Mouse (Mus musculus) gastrocnemius, adult 18-20 months (tissue): ENCODE results near the gene Ciart. TPM values are rescaled to one million over a fixed set of nuclear protein-coding genes. Genes with fewer than 3 reads are reported as not detected.
"Not testable (repeated sequence)": the region's sequence is repeated elsewhere in the genome, so short reads cannot be mapped to it uniquely, and the experiment has no call there.

Experiments used
- DNase-seq: peaks from one replicate; pipeline ENCODE4 v3.0.0; 2021; ENCODE audit warnings: low spot score
- total RNA-seq, 2 experiments: library from RNA; stranded (reverse); gene quantifications; 2 replicates each; pipeline ENCODE4 v1.2.3; 2021

Gene Ciart
- total RNA-seq, 2 experiments from 2014 or later = 3.5 to 6.3 TPM

DNA sequence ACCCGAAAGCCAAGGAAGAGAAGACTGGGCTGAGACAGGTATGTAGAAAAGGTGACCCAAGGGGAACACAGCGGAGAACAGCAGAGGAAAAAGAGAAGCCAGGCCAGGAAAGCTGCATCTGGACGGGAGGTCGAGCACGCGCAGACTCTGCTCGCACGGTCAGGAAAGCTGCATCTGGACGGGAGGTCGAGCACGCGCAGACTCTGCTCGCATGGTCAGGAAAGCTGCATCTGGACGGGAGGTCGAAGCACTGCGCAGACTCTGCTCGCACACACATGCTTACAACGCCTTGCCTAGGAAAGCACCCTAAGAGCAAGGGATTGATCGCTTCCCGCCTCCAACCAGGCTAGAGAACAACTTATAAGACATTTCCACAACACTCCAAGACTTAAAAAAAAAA is 16.5 kb downstream of the Ciart start:
- no peak for DNase-seq

DNA sequence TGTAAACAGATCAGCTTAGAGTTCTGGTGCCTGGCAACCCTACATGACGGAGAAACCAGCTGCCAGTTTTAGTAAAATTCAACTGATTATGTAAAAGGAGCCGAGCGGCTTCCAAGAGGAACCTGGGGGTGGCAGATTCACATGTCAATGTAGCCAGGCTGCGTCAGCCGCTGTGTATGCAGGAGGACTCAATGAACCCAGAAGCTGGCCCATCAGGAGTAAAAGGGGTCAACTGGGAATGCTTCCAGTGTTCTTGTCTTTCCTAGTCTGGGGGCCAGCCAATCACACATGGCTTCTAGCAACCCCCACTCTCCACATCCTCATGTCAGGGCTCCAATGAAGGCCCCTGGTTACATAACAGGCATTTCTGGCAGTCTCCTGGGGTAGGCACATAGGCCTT is 17.0 kb downstream of the Ciart start:
- peak; percentile 16 for DNase-seq

DNA sequence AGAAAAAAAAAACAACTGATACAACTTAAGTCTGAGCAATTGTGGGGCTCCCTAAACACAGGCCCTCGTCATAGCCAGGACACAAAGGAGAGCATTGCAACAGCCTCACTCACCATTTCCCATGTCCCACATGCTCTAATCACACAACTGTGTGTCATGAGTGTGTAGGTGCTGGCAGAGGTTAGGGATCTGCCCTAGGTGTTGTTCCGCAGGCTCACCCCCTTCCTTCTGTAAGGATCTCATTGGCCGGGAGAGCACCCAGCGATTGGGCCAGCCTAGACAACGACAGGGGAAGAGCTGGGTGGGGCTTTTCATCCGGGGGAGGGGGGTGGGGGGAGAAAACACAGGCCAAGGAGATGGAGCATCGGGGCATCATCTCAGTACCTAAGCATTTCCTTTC is 18.5 kb downstream of the Ciart start:
- DNase-seq = no peak

DNA sequence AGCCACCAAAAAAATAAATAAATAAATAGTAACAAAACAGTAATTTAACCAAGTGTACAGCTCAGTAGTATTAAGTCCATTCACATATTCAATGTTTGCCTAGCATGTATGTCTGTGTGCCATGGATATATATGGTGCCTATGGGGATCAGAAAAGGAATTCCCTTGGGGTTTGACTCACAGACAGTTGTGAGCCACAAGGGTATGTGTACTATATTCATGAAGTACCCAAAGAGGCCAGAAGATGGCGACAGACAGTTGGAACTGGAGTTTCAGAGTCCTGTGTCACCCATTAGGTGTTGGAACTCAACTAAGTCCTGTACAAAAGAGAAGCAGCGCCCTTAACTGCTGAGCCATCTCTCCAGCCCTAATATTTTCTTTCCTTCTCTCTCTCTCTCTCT is 20.3 kb downstream of the Ciart start:
- DNase-seq = peak; percentile 87

DNA sequence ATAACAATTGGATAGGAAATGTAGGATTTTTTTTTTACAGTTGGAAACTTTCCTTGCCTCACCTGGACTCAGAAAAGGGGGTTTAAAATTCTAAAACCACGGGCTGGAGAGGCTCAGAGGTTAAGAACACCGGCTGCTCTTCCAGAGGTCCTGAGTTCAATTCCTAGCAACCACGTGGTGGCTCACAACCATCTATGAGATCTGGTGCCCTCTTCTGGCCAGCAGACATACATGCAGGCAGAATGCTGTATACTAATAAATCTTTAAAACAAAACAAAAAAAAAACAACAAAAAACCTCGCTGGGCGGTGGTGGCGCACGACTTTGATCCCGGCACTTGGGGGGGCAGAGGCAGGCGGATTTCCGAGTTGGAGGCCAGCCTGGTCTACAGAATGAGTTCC is 20.8 kb downstream of the Ciart start:
- DNase-seq = no peak

DNA sequence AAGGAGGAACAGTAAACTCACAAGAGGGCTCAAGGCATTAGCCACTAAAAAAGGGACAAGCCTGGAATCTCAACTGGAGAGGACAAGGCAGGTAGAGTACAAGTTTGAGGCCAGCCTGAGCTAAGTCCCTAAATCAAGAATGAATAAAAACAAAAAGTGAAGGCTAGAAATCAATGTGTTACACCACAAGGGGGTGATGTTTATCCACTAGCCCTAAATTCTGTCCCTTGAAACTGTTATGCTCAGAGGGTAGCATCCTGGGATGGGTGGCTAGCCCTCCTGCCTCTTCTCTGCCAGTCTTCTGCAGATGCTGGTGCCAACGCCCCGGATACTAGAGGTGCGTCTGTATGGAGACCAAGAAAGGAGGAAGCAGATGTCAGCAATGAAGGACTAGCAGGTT is 21.7 kb downstream of the Ciart start:
- no peak for DNase-seq

DNA sequence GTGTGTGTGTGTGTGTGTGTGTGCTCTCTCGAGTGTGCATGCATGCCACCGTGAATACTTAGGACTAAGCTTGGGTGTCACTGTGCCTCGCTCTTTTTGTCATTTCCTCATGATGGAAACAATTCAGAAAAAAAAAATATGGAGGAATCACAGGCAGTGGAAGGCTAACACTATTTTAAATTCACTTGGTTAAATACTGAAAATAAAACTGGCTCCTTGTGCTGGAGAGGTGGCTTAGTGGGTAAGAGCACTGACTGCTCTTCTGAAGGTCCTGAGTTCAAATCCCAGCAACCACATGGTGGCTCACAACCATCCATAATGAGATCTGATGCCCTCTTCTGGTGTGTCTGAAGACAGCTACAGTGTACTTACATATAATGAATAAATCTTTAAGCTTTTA is 23.8 kb downstream of the Ciart start:
- not testable (repeated sequence) for DNase-seq

DNA sequence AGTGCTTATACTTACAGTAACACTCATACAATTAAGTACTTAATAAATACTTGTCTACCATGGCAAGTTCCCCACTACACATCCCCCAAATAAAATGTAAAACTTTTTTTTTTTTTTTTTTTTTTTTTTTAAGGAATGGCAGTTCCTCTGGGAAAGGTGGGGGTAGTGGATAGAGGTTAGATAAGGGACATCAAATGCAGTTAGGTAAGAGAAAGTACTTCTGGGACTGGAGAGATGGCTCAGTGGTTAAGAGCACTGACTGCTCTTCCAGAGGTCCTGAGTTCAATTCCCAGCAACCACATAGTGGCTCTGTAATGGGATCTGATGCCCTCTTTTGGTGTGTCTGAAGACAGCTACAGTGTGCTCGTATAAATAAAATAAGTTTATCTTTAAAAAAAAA is 25.0 kb downstream of the Ciart start:
- not testable (repeated sequence) for DNase-seq

DNA sequence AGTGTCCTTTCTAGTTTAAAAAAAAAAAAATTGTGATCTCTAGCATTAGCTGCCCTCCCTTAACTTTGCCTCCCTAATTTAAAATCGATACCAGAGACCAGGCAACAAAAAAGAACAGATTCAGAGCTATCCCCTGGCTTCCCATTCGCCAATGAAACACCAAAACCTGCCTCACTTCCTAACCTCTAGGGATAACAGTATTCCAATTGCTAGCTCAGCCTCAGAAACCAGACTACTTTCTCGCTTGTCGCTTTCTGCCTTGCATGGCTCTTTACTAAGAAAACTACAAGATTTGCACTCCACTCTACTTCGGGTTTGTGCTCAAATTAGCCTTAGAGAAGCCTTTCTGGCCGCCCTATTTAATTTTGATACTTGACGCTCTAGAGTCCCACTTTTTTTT is 25.9 kb downstream of the Ciart start:
- DNase-seq = no peak

DNA sequence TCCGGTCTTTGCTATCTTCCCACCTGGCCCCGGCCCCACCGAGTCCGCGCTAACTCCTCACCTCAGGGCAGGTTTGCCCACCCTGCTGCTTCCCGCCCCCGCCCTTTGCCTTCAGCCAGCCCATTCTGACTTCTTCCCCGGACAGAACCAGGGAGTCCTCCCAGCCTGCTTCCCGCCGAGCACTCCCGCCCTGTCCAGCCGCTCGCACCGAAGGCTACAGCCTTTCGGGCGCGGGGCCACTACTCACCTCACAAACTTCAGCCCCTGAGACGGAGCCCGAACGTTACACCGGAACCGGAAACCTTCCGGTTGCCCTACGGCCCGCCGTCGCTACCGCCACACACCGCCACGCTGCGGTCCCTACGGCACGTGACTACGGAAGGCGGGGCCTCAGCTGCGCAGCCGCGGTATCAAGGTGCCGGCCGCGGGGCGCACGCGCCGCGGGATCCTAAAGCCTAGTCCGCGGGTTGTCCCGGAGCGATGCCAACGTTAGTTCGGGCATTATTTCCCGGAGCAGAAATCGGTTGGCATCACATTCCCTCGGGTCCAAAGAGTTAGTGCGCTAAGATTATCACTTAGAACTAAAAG is 26.5 kb downstream of the Ciart start, which contains the start of gene Prpf3:
TSS of gene Prpf3 (minus strand) at position 384 of the 588 bp plus-strand sequence.
- peak; percentile 96 for DNase-seq

DNA sequence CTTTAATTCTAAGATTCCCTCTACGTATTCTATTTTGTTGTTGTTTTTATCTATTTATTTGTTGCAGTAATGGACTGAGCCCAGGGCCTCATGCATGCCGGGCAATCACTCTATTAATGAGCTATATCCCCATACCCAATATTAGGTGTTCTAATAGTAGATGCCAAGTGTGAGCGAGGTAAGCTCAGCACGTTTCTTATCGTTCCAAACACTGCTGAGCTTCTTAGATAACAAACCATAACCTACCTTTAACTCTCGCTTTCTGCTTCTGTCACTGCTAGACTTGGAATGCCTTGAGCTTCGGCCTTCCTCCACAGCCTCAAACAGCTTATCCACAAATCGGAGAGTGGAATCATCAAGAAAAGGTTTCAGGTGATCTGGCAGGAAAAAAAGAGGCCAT is 30.7 kb downstream of the Ciart start:
- DNase-seq = no peak

DNA sequence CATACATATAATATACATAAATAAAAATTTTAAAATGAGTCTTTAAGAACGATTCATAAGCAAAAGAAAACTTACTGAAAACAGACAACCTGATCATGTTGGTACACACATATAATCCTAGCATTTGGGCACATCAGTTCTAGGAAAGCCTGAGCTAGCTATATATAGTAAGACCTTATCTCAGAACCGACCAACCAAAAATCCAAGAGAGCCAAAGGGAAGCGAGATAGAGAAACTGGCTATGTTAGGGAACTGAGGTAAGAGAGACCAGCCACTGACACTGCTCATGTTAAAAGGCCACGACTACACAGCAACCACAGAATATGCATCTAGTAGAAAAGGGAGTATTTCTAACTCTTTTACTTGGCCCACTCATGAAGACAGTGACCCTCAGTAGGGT is 31.4 kb downstream of the Ciart start:
- no peak for DNase-seq

DNA sequence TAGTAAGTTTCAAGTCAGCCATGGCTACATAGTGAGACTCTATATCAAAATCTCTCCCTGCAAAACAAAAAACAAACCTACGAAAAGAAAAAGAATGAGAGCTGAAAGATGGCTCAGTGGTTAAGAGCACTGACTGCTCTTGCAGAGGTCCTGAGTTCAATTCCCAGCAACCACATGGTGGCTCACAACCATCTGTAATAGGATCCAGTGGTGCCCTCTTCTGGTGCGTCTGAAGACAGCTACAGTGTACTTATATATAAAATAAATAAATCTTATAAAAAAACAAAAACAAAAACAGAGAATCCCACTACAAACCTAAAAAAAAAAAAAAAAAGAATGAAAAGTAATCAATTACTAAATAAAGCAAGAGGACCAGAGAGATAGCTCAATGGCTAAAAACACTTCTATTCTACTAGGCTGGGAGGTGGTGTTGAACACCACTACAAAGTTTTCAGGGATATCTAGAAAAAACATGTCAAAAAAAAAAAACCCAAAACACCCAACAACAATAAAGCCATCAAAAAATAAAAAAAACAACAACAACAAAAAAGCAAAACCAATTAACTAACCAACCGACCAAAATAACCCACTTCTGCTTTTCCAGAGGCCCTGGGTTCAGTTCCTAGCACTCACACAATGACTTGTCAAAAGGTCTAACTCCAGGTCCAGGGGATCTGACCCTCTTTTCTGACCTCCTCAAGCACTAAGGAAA is 39.4 kb downstream of the Ciart start:
- no peak for DNase-seq

DNA sequence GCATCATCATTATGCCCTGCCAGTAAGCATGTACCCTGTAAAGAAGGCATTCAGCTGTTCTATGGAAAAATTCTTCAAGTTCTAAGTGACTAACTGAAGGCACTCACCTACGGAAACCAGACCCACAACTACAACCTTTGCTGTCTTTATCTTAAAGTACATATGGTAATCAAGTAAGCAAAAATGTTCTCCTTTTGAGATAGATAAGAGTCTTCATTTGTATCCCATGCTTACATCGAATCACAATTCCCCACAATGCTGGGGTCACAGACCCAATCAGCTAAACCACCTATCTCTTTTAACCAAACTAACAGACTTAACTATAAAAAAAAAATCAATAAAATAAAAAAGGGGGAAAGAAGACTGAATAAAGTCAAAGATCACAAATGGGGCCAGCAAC is 42.8 kb downstream of the Ciart start:
- DNase-seq = no peak

DNA sequence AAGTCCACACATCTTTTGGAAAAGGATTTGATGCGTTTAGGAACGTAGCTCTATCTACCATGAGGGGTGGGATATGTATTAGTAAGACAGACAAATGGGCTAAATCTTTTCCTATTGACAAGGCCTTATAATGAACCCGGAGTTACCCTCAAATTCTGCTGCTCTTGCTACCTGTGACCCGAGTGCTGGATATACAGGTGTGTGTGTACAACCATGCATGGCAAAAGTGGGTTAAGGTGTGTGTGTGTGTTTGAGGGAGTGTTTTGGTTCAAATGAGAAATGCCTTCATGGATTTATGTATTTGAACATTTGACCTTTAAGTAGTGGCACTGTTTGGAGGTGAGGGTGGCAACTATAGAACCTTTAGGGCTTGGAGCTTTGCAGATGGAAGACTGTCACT is 53.0 kb downstream of the Ciart start:
- DNase-seq = no peak

Other genes with a start within 250 kb of the Ciart start
- gene Mcl1, start 223.5 kb downstream of the Ciart start, total RNA-seq = 10 to 100 TPM; 96.0 to 99.4 TPM
- 10 to 100 TPM; 25.9 to 30.8 TPM for gene Adamtsl4, start 194.3 kb downstream of the Ciart start, total RNA-seq
- gene Ecm1, start 142.7 kb downstream of the Ciart start, total RNA-seq = 10 to 100 TPM; 15.5 to 30.3 TPM
- gene Tars2, start 122.0 kb downstream of the Ciart start, total RNA-seq = 10 to 100 TPM; 25.7 to 26.7 TPM
- 10 to 100 TPM; 33.2 to 37.4 TPM for gene Rprd2, start 63.4 kb downstream of the Ciart start, total RNA-seq
- gene Prpf3, start 26.4 kb downstream of the Ciart start, total RNA-seq = 10 to 100 TPM; 16.6 to 16.9 TPM
- 100 to 1,000 TPM; 317 to 349 TPM for gene Mrps21, start 10.7 kb downstream of the Ciart start, total RNA-seq
- gene BC028528, start 9.8 kb upstream of the Ciart start, total RNA-seq = 1 to 10 TPM; 1.7 to 2.2 TPM
- gene Aph1a, start 11.7 kb upstream of the Ciart start, total RNA-seq = 10 to 100 TPM; 41.0 to 50.4 TPM
- 10 to 100 TPM; 54.2 to 76.9 TPM for gene Car14, start 22.4 kb upstream of the Ciart start, total RNA-seq
- 10 to 100 TPM; 75.9 to 97.2 TPM for gene Anp32e, start 47.0 kb upstream of the Ciart start, total RNA-seq
- gene Plekho1, start 113.8 kb upstream of the Ciart start, total RNA-seq = 10 to 100 TPM; 13.9 to 22.0 TPM
- 10 to 100 TPM; 19.6 to 19.8 TPM for gene Vps45, start 176.2 kb upstream of the Ciart start, total RNA-seq
- 10 to 100 TPM; 57.4 to 58.2 TPM for gene Otud7b, start 222.3 kb upstream of the Ciart start, total RNA-seq